Mouse (Mus musculus) erythroblast, embryonic 14.5 days (primary cell): ENCODE results near the gene Hfe. TPM values are rescaled to one million over a fixed set of nuclear protein-coding genes. Genes with fewer than 3 reads are reported as not detected.
"Not testable (repeated sequence)": the region's sequence is repeated elsewhere in the genome, so short reads cannot be mapped to it uniquely, and the experiment has no call there.

Source experiments
- H3K27me3 ChIP-seq: 2 replicates; pipeline ENCODE4 v1.6.1; 2012; ENCODE audit warnings: inconsistent platforms; ENCODE audit not compliant: control insufficient read depth
- H3K36me3 ChIP-seq: 2 replicates; pipeline ENCODE4 v1.6.1; 2012; ENCODE audit warnings: mild to moderate bottlenecking, inconsistent platforms; ENCODE audit not compliant: control insufficient read depth
- H3K4me1 ChIP-seq: 2 replicates; pipeline ENCODE4 v1.6.1; 2012; ENCODE audit warnings: inconsistent platforms; ENCODE audit not compliant: control insufficient read depth
- H3K4me3 ChIP-seq: replicated peaks from 2 replicates; pipeline ENCODE3; 2012; ENCODE audit warnings: moderate library complexity, mild to moderate bottlenecking, inconsistent platforms
- H3K9me3 ChIP-seq: 2 replicates; pipeline ENCODE4 v1.6.1; 2012; ENCODE audit warnings: low read length, inconsistent platforms, mixed read lengths; ENCODE audit not compliant: control insufficient read depth
- GATA1 ChIP-seq: IDR thresholded peaks from 2 replicates; pipeline ENCODE4 v1.6.1; 2012; ENCODE audit warnings: low read length, inconsistent platforms, mixed read lengths
- TAL1 ChIP-seq: IDR thresholded peaks from 3 replicates; pipeline ENCODE4 v1.6.1; 2012; ENCODE audit warnings: low read length, inconsistent platforms, mixed read lengths
- polyA plus RNA-seq: library from polyadenylated mRNA; stranded (reverse); fragments of >175 nt; gene quantifications from 2 replicates; pipeline ENCODE4 v1.2.3, GENCODE M21; 2012

Gene Hfe
- polyA plus RNA-seq, 1 experiment, result 0.15 TPM

- Histone ChIP-seq H3K36me3 (peaks cover 4% of the 10 kb centered on the region), H3K4me1 (peaks cover 70% of the 10 kb centered on the region)
- no peak for TF ChIP-seq GATA1
These were observed 40.9 kb upstream of the Hfe start for GRCm38 (mm10) chr13:23751478-23751956.

GRCm38 (mm10) chr13:23750839-23751477 is 40.3 kb upstream of the Hfe start, which contains the start of gene Hist1h2ab:
Gene Hist1h2ab (plus strand): TSS chr13:23751126.
- H3K36me3 ChIP-seq, H3K27me3 ChIP-seq, H3K9me3 ChIP-seq: not testable (repeated sequence)
- H3K4me1 ChIP-seq, result peaks cover 66% of the 10 kb centered on the region
- peak within 1 kb of the TSS; percentile 66 for H3K4me3 ChIP-seq

More at GRCm38 (mm10) chr13:23751478-23751956, 40.9 kb upstream of the Hfe start:
- no peaks in the 10 kb centered on the region for H3K27me3 ChIP-seq
- no peaks in the 10 kb centered on the region for H3K9me3 ChIP-seq
- peak overlapping the region; percentile 66 for H3K4me3 ChIP-seq

GRCm38 (mm10) chr13:23749563-23750121 is 39.0 kb upstream of the Hfe start:
- TF ChIP-seq TAL1 (no peak), GATA1 (no peak)
- peaks cover 57% of the 10 kb centered on the region for H3K4me1 ChIP-seq
- H3K4me3 ChIP-seq, result no peak overlapping the region
- peaks cover 4% of the 10 kb centered on the region for H3K36me3 ChIP-seq
- H3K27me3 ChIP-seq, result no peaks in the 10 kb centered on the region
- no peaks in the 10 kb centered on the region for H3K9me3 ChIP-seq

- Histone ChIP-seq H3K36me3 (peaks cover 9% of the 10 kb centered on the region), H3K4me3 (peak overlapping the region; percentile 63), H3K27me3 (no peaks in the 10 kb centered on the region), H3K9me3 (no peaks in the 10 kb centered on the region), H3K4me1 (peaks cover 58% of the 10 kb centered on the region)
- TF ChIP-seq TAL1 (no peak), GATA1 (no peak)
These were observed 37.2 kb upstream of the Hfe start for GRCm38 (mm10) chr13:23747892-23748288.

GRCm38 (mm10) chr13:23747081-23747891 is 36.6 kb upstream of the Hfe start:
- H3K4me1 ChIP-seq, result peaks cover 62% of the 10 kb centered on the region
- peak overlapping the region; percentile 63 for H3K4me3 ChIP-seq
- TF ChIP-seq TAL1 (no peak), GATA1 (no peak)
- peaks cover 9% of the 10 kb centered on the region for H3K36me3 ChIP-seq
- no peaks in the 10 kb centered on the region for H3K27me3 ChIP-seq
- H3K9me3 ChIP-seq, result no peaks in the 10 kb centered on the region

GRCm38 (mm10) chr13:23746201-23747080 is 35.8 kb upstream of the Hfe start, which contains the start of gene Hist1h2bb:
Gene Hist1h2bb (plus strand): TSS chr13:23746734.
- not testable (repeated sequence) for H3K9me3 ChIP-seq, H3K27me3 ChIP-seq, H3K36me3 ChIP-seq
- H3K4me3 ChIP-seq, result peak within 1 kb of the TSS; percentile 79
- H3K4me1 ChIP-seq, result peaks cover 68% of the 10 kb centered on the region

- H3K4me1 ChIP-seq, result peaks cover 70% of the 10 kb centered on the region
- H3K4me3 ChIP-seq, result peak within 1 kb of the TSS; percentile 79
- H3K9me3 ChIP-seq, result no peaks in the 10 kb centered on the region
- H3K36me3 ChIP-seq, result peaks cover 9% of the 10 kb centered on the region
- no peaks in the 10 kb centered on the region for H3K27me3 ChIP-seq
- TF ChIP-seq TAL1 (no peak), GATA1 (peak; percentile 24; the same call in 1 of the 2 replicates)
These were observed 34.9 kb upstream of the Hfe start, which contains the start of gene Hist1h3c for GRCm38 (mm10) chr13:23745381-23746161. Gene Hist1h3c (minus strand): TSS chr13:23745602.
